Comparison of ENCODE assay signal across 8 mouse cellular contexts in genomic region chr2:65342057-65342456, GRCm38 (mm10). TPM values are rescaled to one million over a fixed set of nuclear protein-coding genes. Genes with fewer than 3 reads are reported as not detected.
A peak's percentile ranks its signal among the peaks of the same experiment; 100 is the strongest.
DNase-seq lines count a peak whose midpoint lies in the region; ATAC-seq lines count a peak whose summit lies in the region.

No protein-coding gene starts in this region.

- WGBS in embryonic facial prominence, embryonic 10.5 days = 44% methylated on average over 10 of the region's 10 CpGs
- WGBS in liver, embryonic 16.5 days (ENCODE audit: insufficient replicate concordance) = 17% methylated on average over 10 of the region's 10 CpGs
- 77% methylated on average over 10 of the region's 10 CpGs for WGBS in neural tube, embryonic 15.5 days

- H3K27me3 ChIP-seq in embryonic facial prominence, embryonic 10.5 days (replicated peaks; ENCODE audit: low read depth, poor library complexity, severe bottlenecking) = no peaks in the 10 kb centered on the region
- no peaks in the 10 kb centered on the region for H3K27me3 ChIP-seq in liver, embryonic 16.5 days (ENCODE audit: control insufficient read depth, insufficient read depth, low read depth, low read length)
- no peaks in the 10 kb centered on the region for H3K27me3 ChIP-seq in neural tube, embryonic 15.5 days (replicated peaks)

- H3K9ac ChIP-seq in liver, embryonic 16.5 days (ENCODE audit: low read depth, low read length) = no peak overlapping the region
- no peak overlapping the region for H3K9ac ChIP-seq in neural tube, embryonic 15.5 days (replicated peaks)

- H3K9me3 ChIP-seq in embryonic facial prominence, embryonic 10.5 days = no peaks in the 10 kb centered on the region
- no peaks in the 10 kb centered on the region for H3K9me3 ChIP-seq in liver, embryonic 16.5 days (replicated peaks; ENCODE audit: control insufficient read depth, low read length)
- H3K9me3 ChIP-seq in neural tube, embryonic 15.5 days (replicated peaks) = no peaks in the 10 kb centered on the region

- no peaks in the 10 kb centered on the region for H3K36me3 ChIP-seq in embryonic facial prominence, embryonic 10.5 days (replicated peaks)
- H3K36me3 ChIP-seq in liver, embryonic 16.5 days (ENCODE audit: control insufficient read depth, insufficient read depth) = no peaks in the 10 kb centered on the region
- H3K36me3 ChIP-seq in neural tube, embryonic 15.5 days = no peaks in the 10 kb centered on the region

- no peak overlapping the region for H3K27ac ChIP-seq in embryonic facial prominence, embryonic 10.5 days (replicated peaks)
- peak overlapping the region; percentile 29 for H3K27ac ChIP-seq in liver, embryonic 16.5 days (ENCODE audit: low read length)
- H3K27ac ChIP-seq in neural tube, embryonic 15.5 days (replicated peaks) = no peak overlapping the region

- peaks cover 17% of the 10 kb centered on the region for H3K4me1 ChIP-seq in embryonic facial prominence, embryonic 10.5 days
- H3K4me1 ChIP-seq in liver, embryonic 16.5 days (ENCODE audit: control insufficient read depth, low read depth, low read length) = no peaks in the 10 kb centered on the region
- peaks cover 6% of the 10 kb centered on the region for H3K4me1 ChIP-seq in neural tube, embryonic 15.5 days

- peak; percentile 41 for ATAC-seq in liver, embryonic 16.5 days (ENCODE audit: low read depth)
- no peak for ATAC-seq in neural tube, embryonic 15.5 days (ENCODE audit: low FRiP score)
- no peak for ATAC-seq in erythroblast, adult 5-6 weeks (replicated peaks; ENCODE audit: low FRiP score, poor library complexity, severe bottlenecking)

- no peak overlapping the region for H3K4me2 ChIP-seq in liver, embryonic 16.5 days (ENCODE audit: low read depth, low read length)
- H3K4me2 ChIP-seq in neural tube, embryonic 15.5 days = no peak overlapping the region

- intact Hi-C loops in left cerebral cortex, postnatal 4 days (cut with DNase I) = no loop called here

- peak; percentile 10 for DNase-seq in left cerebral cortex, postnatal 4 days
- DNase-seq in left cerebral cortex, adult 18-20 months (ENCODE audit: low spot score in 2 of 2) = no peak
- DNase-seq in embryonic facial prominence, embryonic 10.5 days (ENCODE audit: low spot score) = peak; percentile 75
- DNase-seq in thymus, adult 18-20 months = peak; percentile 49 to 67
- DNase-seq in left cerebral cortex, adult 9 months (ENCODE audit: low spot score in 2 of 2) = no peak

- H3K4me3 ChIP-seq in embryonic facial prominence, embryonic 10.5 days = no peak overlapping the region
- H3K4me3 ChIP-seq in liver, embryonic 16.5 days (ENCODE audit: low read depth, low read length) = no peak overlapping the region
- no peak overlapping the region for H3K4me3 ChIP-seq in neural tube, embryonic 15.5 days (replicated peaks)

RNA-seq across cellular contexts. Expression of gene Slc38a11, which starts 21.8 kb away (rescaled TPM):
- 1 to 10 TPM; 1.4 to 1.6 TPM for total RNA-seq in left cerebral cortex, postnatal 4 days (2021)
- total RNA-seq in left cerebral cortex, adult 18-20 months (2021) = 1 to 10 TPM; 1.7 TPM
- polyA plus RNA-seq in embryonic facial prominence, embryonic 10.5 days (2016; fragmentation: Nextera tagmentation; extraction: Ambion mirVana) = 0.29 and 0.42 TPM in 2 replicates
- 0.09 TPM in 1 of 2 replicates, not detected in the other for polyA plus RNA-seq in liver, embryonic 16.5 days (2015; fragmentation: Nextera tagmentation; extraction: Ambion mirVana)
- polyA plus RNA-seq in neural tube, embryonic 15.5 days (2015; fragmentation: Nextera tagmentation; extraction: Ambion mirVana) = 1.1 TPM in 2 replicates
- not detected in 2 replicates for total RNA-seq in erythroblast, adult 5-6 weeks (2015; ENCODE audit: low replicate concordance)
- not detected in 2 replicates for total RNA-seq in erythroblast, adult 5-6 weeks (2017; ENCODE audit: low replicate concordance)

Comparison
In these comparisons a context has a peak if more than half of its experiments do, and no peak if none do; other contexts are left out.
1. DNase-seq: peak in left cerebral cortex, postnatal 4 days (single experiment), embryonic facial prominence, embryonic 10.5 days (single experiment) and thymus, adult 18-20 months (2 of 2); none in left cerebral cortex, adult 18-20 months (0 of 2) and left cerebral cortex, adult 9 months (0 of 2).